Mouse (Mus musculus): ENCODE data around the gene Skida1. TPM values are rescaled to one million over a fixed set of nuclear protein-coding genes. Genes with fewer than 3 reads are reported as not detected.

The Skida1 gene
- polyA plus RNA-seq (2014; fragmentation: Illumina TruSeq; extraction: RNeasy Lipid Tissue Mini Kit (QIAGEN cat#74804); ENCODE audit: low read depth, low replicate concordance), result 0.41 TPM

DNA sequence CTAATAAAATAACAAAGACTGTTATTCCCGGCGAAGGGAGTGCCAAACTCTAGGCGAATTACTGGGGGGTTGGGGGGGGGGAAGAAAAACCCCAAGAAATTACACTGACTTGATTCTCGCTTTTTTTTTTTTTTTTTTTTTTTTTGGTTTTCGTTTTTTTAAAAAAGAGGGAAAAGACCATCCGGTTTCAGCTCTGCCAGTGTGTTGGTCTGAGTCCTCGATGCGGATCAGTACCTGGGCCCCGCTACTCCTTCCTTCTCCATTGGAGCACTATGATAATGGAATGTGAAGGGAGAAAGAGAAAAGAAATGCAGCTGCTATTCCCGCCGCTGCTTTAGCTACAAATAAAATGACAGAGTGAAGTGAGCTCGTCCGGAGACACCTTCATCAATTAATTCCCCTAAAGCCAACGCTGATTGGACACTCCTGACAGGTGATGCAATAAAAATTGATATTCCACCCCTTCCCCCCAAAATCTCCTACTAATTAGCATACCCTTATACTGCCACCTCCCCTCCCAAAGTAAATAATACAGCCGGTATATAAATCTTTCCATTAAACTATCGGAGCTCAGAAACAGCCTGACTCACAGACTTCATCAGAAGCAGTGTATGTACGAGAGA lies at the start of gene Skida1:
TSS of gene Skida1 (minus strand) at position 599 of the 623 bp plus-strand sequence.

DNA sequence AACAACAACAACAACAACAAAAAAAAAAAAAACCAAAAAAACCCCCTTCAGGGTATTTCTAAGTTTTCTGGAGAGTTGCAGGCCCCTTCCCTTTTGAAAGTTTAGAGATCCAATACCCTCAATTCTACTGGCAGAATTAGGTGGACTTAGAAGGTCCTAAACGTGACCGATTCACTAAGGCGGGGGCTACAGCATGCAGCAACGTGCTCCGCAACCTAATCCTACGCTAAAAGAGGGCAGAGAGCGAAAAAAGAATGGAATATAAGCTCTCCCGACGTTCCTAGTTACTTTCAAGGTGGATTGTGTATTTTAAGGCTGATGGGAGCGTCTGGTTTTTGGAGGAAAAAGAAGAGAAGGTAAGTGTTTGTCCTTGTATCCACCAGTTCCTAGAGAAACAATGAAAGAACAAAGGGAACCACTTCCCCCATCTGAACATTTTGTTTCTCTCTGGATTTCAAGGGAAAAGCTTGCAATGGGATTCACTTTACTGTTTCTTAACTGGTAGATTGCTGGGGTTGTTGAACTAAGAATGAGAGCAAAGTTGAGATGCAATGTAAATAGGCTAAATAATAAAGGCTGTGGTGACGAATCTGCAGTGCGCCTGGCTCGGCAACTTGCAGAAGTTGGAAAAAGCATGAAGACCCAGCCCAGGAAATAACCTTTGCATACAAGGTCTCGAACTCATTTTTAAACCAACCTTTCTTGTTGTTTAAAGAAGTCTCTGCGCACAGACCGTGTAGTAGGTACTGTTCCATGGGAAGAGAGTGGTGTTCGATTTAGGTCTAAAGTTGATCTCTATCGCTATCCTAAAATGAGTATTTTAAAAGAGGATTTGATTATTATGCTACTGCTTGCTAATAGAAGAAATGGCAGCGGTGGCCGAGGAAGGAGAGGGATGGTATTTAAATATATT lies 6.4 kb upstream of the Skida1 start, which contains the start of gene Mllt10:
TSS of gene Mllt10 (plus strand) at position 222 of the 913 bp plus-strand sequence.

DNA sequence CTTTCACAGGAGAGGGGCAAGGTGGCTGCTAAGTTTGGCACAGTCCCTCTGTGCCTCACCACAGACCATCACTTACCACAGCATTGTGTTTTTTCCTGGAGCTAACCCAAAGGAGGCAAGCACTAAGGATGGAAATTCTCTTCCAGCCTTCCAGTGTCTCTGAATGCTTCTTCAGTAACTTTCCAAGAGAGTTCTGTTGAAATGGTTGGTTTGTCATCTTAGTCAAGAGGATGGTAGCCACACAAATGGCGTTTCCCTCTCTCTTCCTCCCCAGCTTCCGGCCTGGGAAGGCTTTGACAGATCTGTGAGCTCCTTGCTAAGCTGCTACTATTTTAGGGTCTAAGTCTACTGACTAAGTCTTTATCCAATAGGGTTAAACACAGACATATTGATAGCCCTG lies 11.4 kb downstream of the Skida1 start, which contains the start of gene A930004D18Rik:
TSS of gene A930004D18Rik (minus strand) at position 247 of the 400 bp plus-strand sequence.

DNA sequence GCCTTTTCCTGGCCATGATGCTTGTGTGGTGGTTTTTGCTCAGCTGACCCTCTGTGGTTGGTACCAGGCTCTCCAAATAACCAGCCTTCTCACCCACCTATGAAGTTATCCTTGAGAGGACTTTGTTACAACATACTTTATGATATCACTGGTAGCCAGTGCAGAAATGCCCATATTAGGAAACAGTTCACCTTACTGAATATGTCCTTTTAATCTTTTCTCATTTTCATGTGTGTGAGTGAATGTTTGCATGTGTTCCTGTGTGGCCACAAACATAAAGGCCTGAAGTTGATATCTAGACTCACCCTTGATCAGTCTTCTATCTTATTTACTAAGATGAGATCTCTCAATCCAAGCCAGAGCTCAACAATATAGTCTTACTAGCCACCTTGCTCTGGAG lies 52.0 kb downstream of the Skida1 start, which contains the start of gene H2al2a:
TSS of gene H2al2a (minus strand) at position 101 of the 400 bp plus-strand sequence.

Other genes starting within 250 kb of the Skida1 start
- gene H2al2a, start 52.1 kb downstream of the Skida1 start, polyA plus RNA-seq (2014; fragmentation: Illumina TruSeq; extraction: RNeasy Lipid Tissue Mini Kit (QIAGEN cat#74804); ENCODE audit: low read depth, low replicate concordance), result 43.5 TPM
- 0.11 TPM for gene A930004D18Rik, start 11.3 kb downstream of the Skida1 start, polyA plus RNA-seq (2014; fragmentation: Illumina TruSeq; extraction: RNeasy Lipid Tissue Mini Kit (QIAGEN cat#74804); ENCODE audit: low read depth, low replicate concordance)
- 273 TPM for gene Mllt10, start 6.2 kb upstream of the Skida1 start, polyA plus RNA-seq (2014; fragmentation: Illumina TruSeq; extraction: RNeasy Lipid Tissue Mini Kit (QIAGEN cat#74804); ENCODE audit: low read depth, low replicate concordance)

Measured in testis, adult 10 weeks (tissue).